Mouse (Mus musculus) E14TG2a.4 (cell line): Measurements from ENCODE around the gene Kiss1.
A peak's percentile ranks its signal among the peaks of the same experiment; 100 is the strongest.
"Not testable (repeated sequence)": the region's sequence is repeated elsewhere in the genome, so short reads cannot be mapped to it uniquely, and the experiment has no call there.

Source experiments
- H3K27me3 ChIP-seq: 2 replicates; pipeline ENCODE4 v1.6.1; 2014; ENCODE audit warnings: low read length, control low read depth; ENCODE audit not compliant: insufficient read depth
- H3K36me3 ChIP-seq: 2 replicates; pipeline ENCODE4 v1.6.1; 2014; ENCODE audit warnings: low read length, control low read depth; ENCODE audit not compliant: insufficient read depth
- H3K4me1 ChIP-seq: replicated peaks from 2 replicates; pipeline ENCODE4 v1.6.1; 2014; ENCODE audit warnings: low read depth, low read length, control low read depth
- H3K4me3 ChIP-seq: replicated peaks from 2 replicates; pipeline ENCODE4 v1.5.1; 2014; ENCODE audit warnings: mild to moderate bottlenecking, low read length
- H3K9me3 ChIP-seq: 2 replicates; pipeline ENCODE4 v1.6.1; 2014; ENCODE audit warnings: low read length, control low read depth
- CTCF ChIP-seq: conservative IDR thresholded peaks from 2 replicates; pipeline ENCODE4 v1.5.1; 2014; ENCODE audit warnings: low read length
- NANOG ChIP-seq: IDR thresholded peaks from 2 replicates; pipeline ENCODE4 v1.6.1; 2014; ENCODE audit warnings: borderline replicate concordance, low read length, mixed read lengths
- POU5F1 ChIP-seq: IDR thresholded peaks from 2 replicates; pipeline ENCODE4 v1.6.1; 2014; ENCODE audit warnings: low read length, borderline replicate concordance

Kiss1 gene

GRCm38 (mm10) chr1:133327094-133327493, 5.4 kb downstream of the Kiss1 start:
- no peak overlapping the region for H3K4me3 ChIP-seq
- H3K36me3 ChIP-seq: no peaks in the 10 kb centered on the region
- no peak for TF ChIP-seq NANOG
- TF ChIP-seq POU5F1: no peak
- peak; percentile 16 for TF ChIP-seq CTCF
- H3K9me3 ChIP-seq: no peaks in the 10 kb centered on the region
- peaks cover 22% of the 10 kb centered on the region for H3K4me1 ChIP-seq
- peaks cover 31% of the 10 kb centered on the region for H3K27me3 ChIP-seq

GRCm38 (mm10) chr1:133328299-133328795, 6.7 kb downstream of the Kiss1 start:
- Histone ChIP-seq H3K27me3 (peaks cover 31% of the 10 kb centered on the region), H3K4me3 (no peak overlapping the region), H3K36me3 (no peaks in the 10 kb centered on the region), H3K4me1 (peaks cover 31% of the 10 kb centered on the region), H3K9me3 (no peaks in the 10 kb centered on the region)
- TF ChIP-seq NANOG (no peak), POU5F1 (no peak), CTCF (no peak)

- H3K36me3 ChIP-seq: no peaks in the 10 kb centered on the region
- peaks cover 33% of the 10 kb centered on the region for H3K4me1 ChIP-seq
- H3K4me3 ChIP-seq: peak overlapping the region; percentile 78
- peaks cover 4% of the 10 kb centered on the region; the same call in 1 of the 2 replicates for H3K9me3 ChIP-seq
- TF ChIP-seq NANOG: no peak
- peaks cover 31% of the 10 kb centered on the region for H3K27me3 ChIP-seq
These were observed 7.4 kb downstream of the Kiss1 start for GRCm38 (mm10) chr1:133328896-133329637.

- peaks cover 38% of the 10 kb centered on the region for H3K4me1 ChIP-seq
- H3K4me3 ChIP-seq: peak overlapping the region; percentile 78
- no peaks in the 10 kb centered on the region for H3K36me3 ChIP-seq
- H3K9me3 ChIP-seq: peaks cover 8% of the 10 kb centered on the region; the same call in 1 of the 2 replicates
- peaks cover 31% of the 10 kb centered on the region for H3K27me3 ChIP-seq
- TF ChIP-seq CTCF (no peak), POU5F1 (no peak), NANOG (no peak)
These were observed 7.9 kb downstream of the Kiss1 start for GRCm38 (mm10) chr1:133329638-133329964.

GRCm38 (mm10) chr1:133331142-133331541, 9.5 kb downstream of the Kiss1 start:
- peaks cover 8% of the 10 kb centered on the region; the same call in 1 of the 2 replicates for H3K9me3 ChIP-seq
- H3K4me3 ChIP-seq: no peak overlapping the region
- peaks cover 31% of the 10 kb centered on the region for H3K27me3 ChIP-seq
- no peak for TF ChIP-seq POU5F1
- TF ChIP-seq NANOG: no peak
- TF ChIP-seq CTCF: no peak
- no peaks in the 10 kb centered on the region for H3K36me3 ChIP-seq
- peaks cover 32% of the 10 kb centered on the region for H3K4me1 ChIP-seq

- Histone ChIP-seq H3K27me3 (peaks cover 29% of the 10 kb centered on the region), H3K36me3 (no peaks in the 10 kb centered on the region), H3K9me3 (peaks cover 17% of the 10 kb centered on the region), H3K4me1 (peaks cover 24% of the 10 kb centered on the region), H3K4me3 (no peak overlapping the region)
- TF ChIP-seq CTCF (no peak), NANOG (no peak), POU5F1 (no peak)
These were observed 11.2 kb downstream of the Kiss1 start for GRCm38 (mm10) chr1:133332656-133333430.

GRCm38 (mm10) chr1:133333937-133334336, 12.3 kb downstream of the Kiss1 start:
- no peak overlapping the region for H3K4me3 ChIP-seq
- no peaks in the 10 kb centered on the region for H3K36me3 ChIP-seq
- peaks cover 17% of the 10 kb centered on the region for H3K9me3 ChIP-seq
- TF ChIP-seq POU5F1 (no peak), CTCF (no peak), NANOG (no peak)
- peaks cover 24% of the 10 kb centered on the region for H3K4me1 ChIP-seq
- peaks cover 18% of the 10 kb centered on the region for H3K27me3 ChIP-seq

- not testable (repeated sequence) for H3K9me3 ChIP-seq, H3K27me3 ChIP-seq, H3K4me3 ChIP-seq, H3K36me3 ChIP-seq
- H3K4me1 ChIP-seq: peaks cover 19% of the 10 kb centered on the region
- TF ChIP-seq NANOG: peak; percentile 95
These were observed 18.7 kb downstream of the Kiss1 start for GRCm38 (mm10) chr1:133340403-133340802.

- H3K4me3 ChIP-seq: no peak overlapping the region
- peaks cover 34% of the 10 kb centered on the region for H3K4me1 ChIP-seq
- no peaks in the 10 kb centered on the region for H3K36me3 ChIP-seq
- TF ChIP-seq POU5F1 (no peak), NANOG (no peak), CTCF (no peak)
- H3K9me3 ChIP-seq: no peaks in the 10 kb centered on the region
- H3K27me3 ChIP-seq: peaks cover 9% of the 10 kb centered on the region
These were observed 22.7 kb downstream of the Kiss1 start for GRCm38 (mm10) chr1:133344357-133344756.
